Mouse (Mus musculus) 3134 (cell line): Measurements from ENCODE around the gene Fmnl3.
"Not testable (repeated sequence)": the region's sequence is repeated elsewhere in the genome, so short reads cannot be mapped to it uniquely, and the experiment has no call there.

Experiments
- DNase-seq: peaks from one replicate; pipeline ENCODE4 v3.0.0-alpha.2; 2011; ENCODE audit warnings: low spot score; ENCODE audit not compliant: insufficient read length; ENCODE audit errors: extremely low read depth

Gene Fmnl3

GRCm38 (mm10) chr15:99390472-99391401 lies 20.5 kb upstream of the Fmnl3 start:
- DNase-seq, result no peak

- no peak for DNase-seq
These were observed 17.7 kb upstream of the Fmnl3 start for GRCm38 (mm10) chr15:99387976-99388375.

DNA sequence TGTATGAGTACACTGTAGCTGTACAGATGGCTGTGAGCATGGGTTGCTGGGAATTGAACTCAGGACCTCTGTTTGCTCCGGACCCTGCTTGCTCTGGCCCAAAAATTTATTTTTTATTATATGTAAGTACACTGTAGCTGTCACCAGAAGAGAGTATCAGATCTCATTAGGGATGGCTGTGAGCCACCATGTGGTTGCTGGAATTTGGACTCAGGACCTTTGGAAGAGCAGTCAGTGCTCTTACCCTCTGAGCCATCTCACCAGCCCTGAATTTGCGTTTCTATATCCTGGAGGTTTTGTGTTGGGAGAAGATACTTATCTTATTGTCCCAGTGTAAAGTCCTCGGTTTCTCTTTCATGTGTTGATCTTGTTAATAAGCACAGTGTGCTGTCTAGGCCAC lies 16.5 kb upstream of the Fmnl3 start:
- no peak for DNase-seq

GRCm38 (mm10) chr15:99386110-99386509 lies 15.8 kb upstream of the Fmnl3 start:
- not testable (repeated sequence) for DNase-seq

DNA sequence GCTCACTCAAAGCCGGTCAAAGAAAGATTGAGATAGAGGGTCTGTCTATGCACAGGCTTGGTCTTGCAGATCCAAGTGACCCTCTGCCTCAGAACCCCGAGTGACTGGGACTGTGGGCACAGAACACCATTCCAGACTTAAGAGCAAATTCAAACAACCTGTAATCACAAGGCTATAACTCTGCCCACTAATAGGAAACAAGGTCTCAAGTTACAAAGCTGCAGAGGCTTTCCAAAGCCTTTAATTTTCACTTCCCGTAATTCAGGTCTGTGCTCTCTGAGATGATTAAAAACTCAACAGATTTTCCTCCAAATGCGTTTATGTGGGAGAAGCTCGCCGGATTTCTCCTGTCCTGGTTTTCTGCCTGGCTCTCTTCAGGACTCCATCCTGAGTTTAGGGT lies 13.8 kb upstream of the Fmnl3 start:
- DNase-seq, result no peak

- no peak for DNase-seq
These were observed 12.6 kb upstream of the Fmnl3 start for GRCm38 (mm10) chr15:99382893-99383292.

DNA sequence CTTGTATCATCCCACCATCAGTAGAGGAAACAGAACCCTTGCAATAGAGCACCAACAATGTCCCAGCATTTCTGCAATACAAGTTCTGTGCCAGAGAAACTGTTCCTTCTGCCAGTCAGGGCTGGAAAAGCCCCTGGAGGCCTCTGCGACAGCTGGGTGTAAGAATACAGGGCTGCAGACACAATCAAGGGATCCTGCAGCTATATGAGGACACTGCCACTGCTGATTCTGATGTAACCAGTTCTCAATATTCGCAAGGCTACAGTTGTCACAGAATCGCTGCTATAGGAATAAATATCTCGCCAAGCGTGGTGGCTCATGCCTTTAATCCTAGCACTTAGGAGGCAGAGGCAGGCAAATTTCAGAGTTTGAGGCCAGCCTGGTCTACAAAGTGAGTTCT lies 6.0 kb upstream of the Fmnl3 start:
- no peak for DNase-seq

GRCm38 (mm10) chr15:99375581-99375980 lies 5.3 kb upstream of the Fmnl3 start:
- DNase-seq, result no peak

DNA sequence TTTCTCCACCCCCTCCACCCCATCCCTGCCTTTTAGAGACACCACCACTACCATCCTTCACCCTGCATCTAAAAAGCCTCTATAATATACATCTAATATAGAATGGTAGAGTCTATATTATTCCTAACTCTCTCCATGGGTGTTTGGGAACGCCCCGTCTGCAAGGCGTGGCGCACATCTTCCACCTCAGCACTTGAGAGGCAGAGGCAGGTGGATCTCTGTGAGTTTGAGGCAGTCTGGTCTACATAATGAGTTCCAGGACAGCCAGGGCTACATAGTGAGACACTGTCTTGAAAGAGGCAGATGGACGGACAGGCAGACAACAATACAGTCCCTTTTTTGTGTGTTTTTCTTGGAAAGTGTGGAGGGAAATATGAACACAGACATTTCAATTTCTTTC lies 4.8 kb upstream of the Fmnl3 start:
- DNase-seq, result no peak

GRCm38 (mm10) chr15:99372761-99373160 lies 2.5 kb upstream of the Fmnl3 start:
- no peak for DNase-seq

GRCm38 (mm10) chr15:99371526-99372340 lies 1.5 kb upstream of the Fmnl3 start:
- no peak for DNase-seq

GRCm38 (mm10) chr15:99369391-99370171 lies 701 bp downstream of the Fmnl3 start:
- no peak for DNase-seq

- peak; percentile 55 for DNase-seq
These were observed 1.6 kb downstream of the Fmnl3 start for GRCm38 (mm10) chr15:99368583-99369266.

GRCm38 (mm10) chr15:99364921-99365320 lies 5.4 kb downstream of the Fmnl3 start:
- DNase-seq, result peak; percentile 60

DNA sequence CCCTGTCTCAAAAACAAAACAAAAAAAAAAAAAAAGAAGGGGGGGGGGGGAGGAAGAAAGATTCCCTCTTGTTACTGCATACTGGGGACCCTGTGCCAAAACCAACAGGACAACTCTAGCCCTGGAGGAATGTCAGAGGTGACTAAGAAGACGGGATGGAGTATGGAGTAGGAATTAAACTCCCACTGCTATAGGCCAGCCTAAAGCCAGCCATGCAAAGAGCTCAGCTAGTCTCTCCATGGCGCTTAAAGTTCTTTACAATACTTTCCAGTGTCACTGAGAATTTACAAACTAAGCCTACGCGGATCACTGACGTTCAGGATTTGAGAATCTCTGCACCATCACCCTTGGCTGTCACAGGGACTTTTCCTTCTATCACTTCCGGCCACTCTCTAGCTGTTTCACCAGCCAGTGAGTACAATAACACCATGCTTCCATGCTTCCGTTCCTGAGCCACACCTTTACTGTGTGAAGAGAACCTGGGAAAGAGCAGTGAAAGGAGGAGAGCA lies 6.2 kb downstream of the Fmnl3 start:
- DNase-seq, result peak; percentile 42

DNA sequence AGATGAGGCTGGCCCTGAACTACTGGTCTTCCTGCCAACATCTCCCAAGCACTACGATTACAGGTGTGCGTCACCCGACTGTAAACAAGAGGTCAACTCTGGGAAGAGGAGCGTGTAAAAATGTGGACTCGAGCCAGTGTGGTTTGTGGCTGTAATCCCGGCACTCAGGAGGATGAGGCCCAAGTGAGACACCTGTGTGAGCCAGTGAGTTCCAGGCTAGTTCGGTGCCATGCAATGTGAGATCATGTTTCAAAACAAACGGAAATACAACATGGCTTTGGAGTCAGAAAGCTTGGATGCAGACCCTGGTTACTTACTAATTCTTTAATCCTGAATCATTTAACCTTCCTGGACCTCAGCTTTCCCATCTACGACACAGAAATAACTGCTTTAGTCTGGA lies 11.3 kb downstream of the Fmnl3 start:
- peak; percentile 76 for DNase-seq

DNA sequence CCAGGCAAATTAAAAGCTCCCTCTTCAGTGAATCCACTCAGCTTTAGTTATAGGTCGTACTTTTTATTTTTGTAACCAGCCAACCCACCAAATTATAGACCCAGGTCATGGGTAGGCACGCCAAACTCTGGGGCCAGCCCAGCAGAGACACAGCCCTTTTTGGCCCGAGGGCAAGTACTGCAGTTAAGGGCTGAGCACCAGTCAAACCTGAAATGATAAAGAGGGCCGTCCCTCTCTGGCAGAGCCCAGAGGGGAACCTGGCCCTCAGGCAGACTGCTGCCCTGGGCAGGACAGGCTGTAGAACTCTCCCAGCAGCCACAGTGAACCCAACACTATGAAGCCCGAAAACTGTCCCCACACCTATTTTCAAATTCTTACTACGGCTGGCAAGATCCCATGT lies 13.8 kb downstream of the Fmnl3 start:
- DNase-seq, result no peak

DNA sequence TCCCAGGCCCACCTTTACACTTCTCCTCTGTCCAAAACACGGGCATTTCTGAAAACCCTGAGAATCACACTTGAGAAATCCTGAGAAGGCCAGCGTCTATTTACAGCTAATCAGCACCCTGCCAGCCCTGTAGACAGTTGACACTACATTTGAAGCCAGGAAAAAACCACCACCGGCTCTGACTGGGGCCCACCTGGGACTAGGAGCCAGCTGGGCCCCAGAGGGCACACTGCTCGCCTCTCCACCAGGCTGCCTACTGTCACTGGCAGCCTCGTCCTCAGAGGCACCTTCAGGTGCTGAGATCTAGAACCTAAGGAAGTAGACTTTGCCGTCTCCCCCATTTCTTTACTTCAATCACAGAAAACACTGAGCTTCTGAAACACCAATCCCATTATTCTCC lies 14.6 kb downstream of the Fmnl3 start:
- no peak for DNase-seq

GRCm38 (mm10) chr15:99352306-99352705 lies 18.0 kb downstream of the Fmnl3 start:
- no peak for DNase-seq

- DNase-seq, result no peak
These were observed 18.7 kb downstream of the Fmnl3 start for GRCm38 (mm10) chr15:99351610-99352009.
